Mouse (Mus musculus) adrenal gland, postnatal 36 days (tissue): ENCODE data around the gene Zfp423. TPM values are rescaled to one million over a fixed set of nuclear protein-coding genes. Genes with fewer than 3 reads are reported as not detected.

ENCODE experiments used
- DNase-seq, 2 experiments: peaks; one replicate each; pipeline ENCODE4 v3.0.0; 2021; ENCODE audit warnings: mixed read lengths in 1 of 2
- total RNA-seq, 2 experiments: library from RNA; stranded (reverse); gene quantifications; 2 replicates each; pipeline ENCODE4 v1.2.3; 2021

Gene Zfp423
- total RNA-seq, 2 experiments from 2014 or later: 16.5 to 20.8 TPM

DNA sequence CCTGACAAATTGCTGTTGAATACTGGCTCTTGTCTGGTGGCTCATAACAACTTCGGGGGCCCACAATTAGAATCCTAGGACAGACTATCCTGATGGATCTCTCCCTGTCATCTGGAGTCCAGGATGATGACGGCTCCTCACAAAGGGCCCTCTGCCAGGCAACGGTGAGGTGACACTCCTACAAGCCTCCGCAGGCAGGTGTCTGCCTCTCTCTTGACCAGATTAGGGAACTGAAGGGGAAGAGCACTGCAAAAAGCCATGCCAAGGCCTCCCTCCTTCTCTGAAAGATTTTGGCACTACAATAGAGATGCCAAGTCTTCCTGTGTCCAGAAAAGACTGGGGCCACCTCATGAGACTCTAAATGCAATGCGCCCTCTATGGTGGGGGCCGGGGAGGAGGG lies 7.1 kb downstream of the Zfp423 start:
- no peak for DNase-seq

- DNase-seq: peak in 1 of 2 experiments; percentile 14
Observed at GRCm38 (mm10) chr8:87944225-87944934, 15.0 kb downstream of the Zfp423 start.

GRCm38 (mm10) chr8:87943651-87944091 lies 15.7 kb downstream of the Zfp423 start:
- DNase-seq: peak; percentile 50 to 67

- peak; percentile 25 to 50 for DNase-seq
Observed at GRCm38 (mm10) chr8:87940646-87941045, 18.7 kb downstream of the Zfp423 start.

- no peak for DNase-seq
Observed at GRCm38 (mm10) chr8:87939308-87939936, 20.0 kb downstream of the Zfp423 start.

DNA sequence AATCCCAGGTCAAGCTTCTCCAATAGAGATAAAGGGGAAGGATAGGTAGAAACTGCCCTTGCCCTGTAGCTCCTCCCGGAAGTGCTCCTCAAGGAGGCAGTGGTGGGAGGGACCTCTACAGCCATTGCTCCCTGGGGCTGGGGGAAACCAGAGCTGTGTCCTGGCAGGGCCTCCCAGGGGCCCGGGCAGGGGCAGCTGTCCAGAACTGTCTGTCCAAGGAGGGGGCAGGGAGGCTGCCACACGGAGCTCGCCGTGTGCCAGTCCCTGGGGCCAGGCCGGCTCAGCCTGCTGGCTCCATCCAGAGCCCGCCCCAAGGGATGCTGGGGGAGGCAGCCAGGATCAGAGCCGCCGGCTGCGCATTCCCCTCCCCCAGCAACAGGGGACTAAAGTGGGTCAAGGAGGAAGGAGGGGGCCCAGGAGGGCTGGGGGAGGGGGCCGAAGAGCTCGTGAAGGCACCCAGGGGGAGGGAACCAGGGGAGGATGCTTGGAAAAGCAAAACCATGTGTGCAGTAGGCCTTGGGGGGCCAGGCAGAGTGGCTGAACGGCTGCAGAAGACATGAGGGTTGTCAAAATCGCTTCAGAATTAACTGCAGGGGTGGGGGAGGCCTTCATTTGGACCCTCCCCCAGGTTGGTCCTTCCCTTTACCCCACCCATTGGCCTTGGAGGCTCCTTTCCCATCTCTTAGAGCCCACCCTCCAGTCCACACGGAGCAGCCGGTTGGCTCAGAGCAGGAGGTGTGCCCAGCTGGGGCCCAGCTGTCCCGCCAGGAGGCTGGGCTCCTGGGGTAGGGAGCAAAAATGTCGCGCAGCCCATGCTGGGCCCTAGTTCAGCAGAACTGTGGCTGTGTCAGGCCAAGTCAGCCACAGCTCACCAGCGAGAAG lies 20.8 kb downstream of the Zfp423 start:
- peak; percentile 73 to 89 for DNase-seq

DNA sequence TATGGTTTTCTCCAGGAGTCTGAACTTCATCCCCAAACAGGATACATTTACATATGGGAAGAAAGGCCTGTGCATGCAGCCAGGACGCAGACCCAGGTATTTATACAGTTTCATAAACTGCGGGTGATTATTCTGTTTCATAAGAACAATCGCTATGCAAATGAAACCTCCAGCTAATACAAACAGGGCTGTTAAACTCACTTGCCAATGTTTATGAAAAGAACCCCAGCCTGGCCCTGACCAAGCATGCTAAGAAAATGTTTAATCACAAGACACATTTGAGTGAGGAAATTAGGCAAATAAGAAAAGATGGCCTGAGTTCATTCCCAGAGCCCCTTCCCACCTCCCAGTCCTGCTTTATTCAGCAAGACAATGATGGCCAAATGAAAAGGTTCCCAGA lies 22.2 kb downstream of the Zfp423 start:
- DNase-seq: no peak

- DNase-seq: no peak
Observed at GRCm38 (mm10) chr8:87935088-87935680, 24.2 kb downstream of the Zfp423 start.

DNA sequence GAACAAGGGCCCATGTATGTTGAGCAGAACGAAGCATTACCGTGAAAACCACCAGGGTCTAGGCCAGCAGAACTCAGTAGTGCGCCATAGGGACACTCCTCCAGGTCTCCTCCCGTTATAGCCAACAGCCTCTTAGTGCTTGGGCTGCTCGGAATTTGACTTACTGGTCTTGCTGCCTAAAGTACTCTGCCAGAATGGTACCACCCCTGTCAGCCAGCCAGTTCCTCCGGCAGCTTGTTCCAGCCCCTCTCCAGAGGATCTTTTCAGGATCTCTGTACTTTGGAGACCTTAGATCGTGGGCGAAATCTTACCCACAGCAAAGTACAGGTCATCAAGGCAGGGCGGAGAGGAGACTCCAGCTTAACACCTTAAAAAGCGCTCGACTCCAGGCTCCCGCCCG lies 25.2 kb downstream of the Zfp423 start:
- no peak for DNase-seq

DNA sequence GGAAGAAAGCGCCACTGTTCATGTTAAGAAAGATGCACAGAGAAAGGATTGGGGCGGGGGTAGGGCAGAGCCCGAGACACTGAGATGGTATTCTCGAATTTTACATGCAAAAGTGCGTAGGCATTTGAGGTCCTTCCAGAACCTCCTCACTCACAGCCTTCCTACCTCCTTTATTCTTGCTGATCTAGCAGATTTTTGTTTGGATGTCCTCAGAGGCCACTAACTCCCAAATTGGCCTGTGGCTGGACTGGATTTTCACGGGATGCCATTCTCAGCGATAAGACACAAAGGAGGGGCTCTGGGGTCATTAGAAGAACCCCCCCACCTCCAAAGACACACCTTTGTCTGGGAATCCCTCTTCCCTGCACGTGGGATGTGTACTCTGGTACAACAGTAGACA lies 25.6 kb downstream of the Zfp423 start:
- DNase-seq: no peak

GRCm38 (mm10) chr8:87928857-87929256 lies 30.5 kb downstream of the Zfp423 start:
- DNase-seq: peak; percentile 14 to 36

- DNase-seq: peak; percentile 78 to 82
Observed at GRCm38 (mm10) chr8:87927034-87927830, 32.2 kb downstream of the Zfp423 start.

DNA sequence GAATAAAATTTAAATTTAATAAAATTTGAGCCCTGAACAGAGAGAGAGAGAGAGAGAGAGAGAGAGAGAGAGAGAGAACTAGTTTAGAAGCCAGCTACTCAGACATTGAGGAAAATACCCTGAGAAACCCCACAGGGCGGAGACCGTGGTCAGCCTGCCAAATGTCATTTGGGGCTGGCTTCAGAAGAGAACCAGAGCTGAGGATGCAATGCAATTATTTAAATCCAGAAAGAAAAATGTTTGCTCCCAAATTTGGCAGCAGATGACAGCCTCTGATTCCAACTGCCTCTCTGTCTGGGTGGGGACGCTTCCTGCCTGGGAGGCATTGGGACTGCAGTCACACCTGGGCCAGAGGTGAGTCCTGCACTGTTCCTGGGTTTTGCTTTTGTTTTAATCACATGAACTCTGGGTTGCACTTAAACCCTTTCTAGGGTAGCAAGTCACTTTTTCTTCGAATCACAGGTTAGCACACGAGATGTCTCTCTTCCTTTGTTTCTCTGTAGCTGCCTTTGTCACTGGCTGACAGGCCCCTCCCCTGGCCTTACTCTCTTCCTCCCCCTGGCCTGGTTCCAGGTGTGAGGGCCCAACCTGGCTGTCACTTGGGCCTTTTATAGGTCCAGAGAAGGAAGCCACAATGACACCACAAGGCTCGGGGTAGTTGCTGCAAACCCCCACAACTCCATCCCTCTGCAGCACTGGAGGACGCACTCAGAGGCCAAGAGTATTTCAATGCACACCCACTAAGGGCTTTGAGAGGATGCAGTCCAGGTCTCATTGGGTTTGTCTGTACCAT lies 33.1 kb downstream of the Zfp423 start:
- peak; percentile 22 to 50 for DNase-seq

GRCm38 (mm10) chr8:87922936-87923335 lies 36.5 kb downstream of the Zfp423 start:
- no peak for DNase-seq

DNA sequence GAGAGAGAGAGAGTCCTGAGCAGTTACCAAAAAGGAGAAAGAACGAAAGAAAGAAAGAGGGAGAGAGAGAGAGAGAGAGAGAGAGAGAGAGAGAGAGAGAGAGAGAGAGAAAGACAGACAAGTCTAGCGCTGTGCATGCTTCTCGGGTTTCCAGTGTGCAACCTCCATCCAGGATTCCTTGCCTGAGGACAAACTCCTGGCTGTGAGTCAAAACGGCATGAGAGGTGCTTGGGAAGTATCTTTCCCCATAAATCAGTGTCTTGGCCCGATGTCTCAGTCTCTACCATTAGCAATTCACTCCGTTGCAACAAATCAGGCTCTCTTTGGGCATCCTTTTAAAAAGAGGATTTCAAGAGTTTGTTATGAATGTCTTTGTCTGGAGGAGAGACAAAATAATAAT lies 36.9 kb downstream of the Zfp423 start:
- peak; percentile 34 to 69 for DNase-seq

GRCm38 (mm10) chr8:87918004-87918403 lies 41.4 kb downstream of the Zfp423 start:
- DNase-seq: peak; percentile 38 to 59

DNA sequence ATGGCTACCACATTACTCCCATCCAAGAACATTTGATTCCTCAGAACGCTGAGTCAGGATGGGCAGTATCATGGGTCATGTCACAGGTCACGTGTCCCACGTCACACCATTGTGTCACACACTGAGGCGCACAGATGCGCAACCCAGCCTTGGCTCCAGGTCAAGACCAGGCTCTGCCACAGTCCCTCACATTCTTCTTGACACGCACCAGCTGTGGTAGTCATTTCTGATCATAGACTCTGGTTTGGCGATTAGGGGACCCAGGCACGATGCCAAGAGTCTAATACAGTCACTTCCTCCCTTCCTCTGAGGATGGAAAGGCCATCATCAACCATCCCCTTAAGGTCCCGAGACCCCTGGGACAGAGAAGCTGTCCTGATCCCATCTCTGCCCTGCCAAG lies 43.6 kb downstream of the Zfp423 start:
- DNase-seq: no peak

DNA sequence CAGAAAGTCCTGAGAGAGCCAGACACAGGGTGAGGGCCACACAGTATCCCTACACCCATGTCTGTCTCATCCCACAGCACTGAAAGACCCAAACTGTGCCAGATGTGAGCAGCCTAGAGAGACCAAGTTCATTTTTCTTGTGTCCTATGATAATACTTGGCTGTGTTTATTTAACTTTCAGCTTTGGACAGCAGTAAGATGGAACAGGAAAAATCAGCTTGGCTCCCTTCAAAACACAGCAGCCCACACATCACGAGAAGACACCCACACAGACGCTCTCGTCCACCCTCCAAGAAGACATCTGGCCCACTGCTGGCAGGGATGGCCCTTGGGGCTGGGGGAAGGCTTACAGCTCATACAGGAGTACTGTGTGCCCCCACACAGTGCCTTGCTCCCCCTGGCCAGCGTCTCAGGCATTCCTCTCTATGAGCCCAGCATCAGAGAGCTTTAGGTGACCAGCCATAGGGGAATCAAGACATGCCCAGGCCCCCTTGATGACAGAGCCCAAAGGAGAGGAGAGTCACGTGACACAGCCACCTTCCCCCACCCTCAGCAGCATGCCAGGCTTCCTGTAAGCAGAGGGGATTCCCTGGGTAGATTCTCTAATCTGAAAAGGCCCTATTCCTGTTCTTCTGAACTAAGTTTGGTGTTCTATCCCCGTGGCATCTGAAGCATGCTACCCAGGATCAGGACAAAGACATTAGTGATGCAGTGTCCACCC lies 45.0 kb downstream of the Zfp423 start:
- DNase-seq: no peak

GRCm38 (mm10) chr8:87908940-87909339 lies 50.5 kb downstream of the Zfp423 start:
- DNase-seq: no peak

DNA sequence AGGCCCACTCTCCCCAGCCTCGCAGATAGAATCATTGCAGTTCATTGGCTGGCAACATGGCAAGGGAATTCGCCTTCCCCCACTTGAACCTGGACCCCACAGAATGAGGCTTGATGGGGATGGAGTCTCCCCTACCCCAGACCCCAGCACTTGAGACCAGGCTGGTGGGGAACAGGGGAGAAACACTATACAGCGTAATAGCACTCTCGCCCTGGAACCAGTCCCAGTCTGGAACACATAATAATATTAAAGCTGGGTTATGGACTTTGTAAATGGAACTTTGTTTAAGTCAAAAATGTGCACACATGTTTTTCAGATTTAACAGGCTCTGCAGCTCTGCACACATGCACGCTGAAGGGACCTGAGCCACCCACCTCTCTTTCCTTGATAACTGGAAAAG lies 54.0 kb downstream of the Zfp423 start:
- no peak for DNase-seq
